Mouse (Mus musculus) kidney, embryonic 16.5 days (tissue): ENCODE data around the gene Srms. TPM values are rescaled to one million over a fixed set of nuclear protein-coding genes. Genes with fewer than 3 reads are reported as not detected.

Source experiments
- ATAC-seq: fragments of 200-750 bp; cut with Nextera tagmentation; 2 replicates; pipeline ENCODE4 v1.8.0; 2017; ENCODE audit warnings: moderate TSS enrichment; ENCODE audit not compliant: low FRiP score, low TSS enrichment
- H3K27ac ChIP-seq: fragments of 300-500 bp; sonication (generic); 2 replicates; pipeline ENCODE4 v1.5.1; 2014; ENCODE audit warnings: low read length
- H3K27me3 ChIP-seq: fragments of 300-500 bp; sonication (generic); 2 replicates; pipeline ENCODE4 v1.6.1; 2014; ENCODE audit warnings: low read length, control low read depth, mixed read lengths; ENCODE audit not compliant: insufficient read depth
- H3K36me3 ChIP-seq: fragments of 300-500 bp; sonication (generic); 2 replicates; pipeline ENCODE4 v1.6.1; 2014; ENCODE audit warnings: low read length, control low read depth, mixed read lengths; ENCODE audit not compliant: insufficient read depth
- H3K4me1 ChIP-seq: fragments of 300-500 bp; sonication (generic); 2 replicates; pipeline ENCODE4 v1.6.1; 2014; ENCODE audit warnings: low read length, control low read depth, mixed read lengths; ENCODE audit not compliant: insufficient read depth
- H3K4me2 ChIP-seq: fragments of 300-500 bp; sonication (generic); replicated peaks from 2 replicates; pipeline ENCODE4 v1.6.1; 2014; ENCODE audit warnings: low read depth, low read length
- H3K4me3 ChIP-seq: fragments of 300-500 bp; sonication (generic); 2 replicates; pipeline ENCODE4 v1.5.1; 2014; ENCODE audit warnings: mild to moderate bottlenecking, low read length
- H3K9ac ChIP-seq: fragments of 300-500 bp; sonication (generic); replicated peaks from 2 replicates; pipeline ENCODE4 v1.6.1; 2014; ENCODE audit warnings: low read length
- H3K9me3 ChIP-seq: fragments of 300-500 bp; sonication (generic); 2 replicates; pipeline ENCODE4 v1.6.1; 2016; ENCODE audit warnings: low read length, control low read depth
- WGBS: fragments of 180-500 bp; shearing (Covaris S2); extraction: QIAGEN DNeasy Blood & Tissue Kit; methylation state at CpG from one replicate; pipeline ENCODE4 v1.1.7; 2014; 5-methylcytosine and 5-hydroxymethylcytosine counted together
- polyA plus RNA-seq: library from polyadenylated mRNA; unstranded; fragments of >200 nt; fragmentation: Nextera tagmentation; extraction: Ambion mirVana; gene quantifications from 2 replicates; pipeline ENCODE4 v1.2.1, GENCODE M21; 2015

Gene Srms
- polyA plus RNA-seq, 1 experiment from 2014 or later, result 0.25 TPM

DNA sequence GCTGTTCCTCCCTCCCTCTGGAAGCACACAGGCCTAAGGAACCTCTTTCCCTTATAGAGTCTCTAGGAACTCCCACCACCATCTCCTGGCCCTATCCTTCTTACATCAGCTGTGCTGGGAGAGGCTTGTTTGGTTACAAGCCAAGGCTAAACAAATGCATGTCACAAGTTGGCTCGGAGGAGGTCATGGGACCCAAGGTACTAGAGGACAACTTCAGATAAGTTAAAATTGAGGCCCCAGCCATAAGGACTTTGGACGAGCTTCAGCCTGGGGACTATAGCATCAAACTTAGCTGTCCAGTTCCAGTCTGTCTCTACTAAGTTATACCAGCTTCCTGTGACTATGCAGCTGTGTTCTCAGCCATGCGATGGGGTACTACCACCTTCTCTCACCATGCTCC is 14.1 kb upstream of the Srms start:
- no peak overlapping the region for H3K4me2 ChIP-seq
- H3K4me3 ChIP-seq, result no peak overlapping the region
- H3K27me3 ChIP-seq, result no peaks in the 10 kb centered on the region
- ATAC-seq, result no peak
- no peaks in the 10 kb centered on the region for H3K36me3 ChIP-seq
- no peak overlapping the region for H3K9ac ChIP-seq
- H3K27ac ChIP-seq, result no peak overlapping the region
- no peaks in the 10 kb centered on the region for H3K9me3 ChIP-seq
- 90% methylated on average over 3 of the region's 3 CpGs for WGBS
- no peaks in the 10 kb centered on the region for H3K4me1 ChIP-seq

DNA sequence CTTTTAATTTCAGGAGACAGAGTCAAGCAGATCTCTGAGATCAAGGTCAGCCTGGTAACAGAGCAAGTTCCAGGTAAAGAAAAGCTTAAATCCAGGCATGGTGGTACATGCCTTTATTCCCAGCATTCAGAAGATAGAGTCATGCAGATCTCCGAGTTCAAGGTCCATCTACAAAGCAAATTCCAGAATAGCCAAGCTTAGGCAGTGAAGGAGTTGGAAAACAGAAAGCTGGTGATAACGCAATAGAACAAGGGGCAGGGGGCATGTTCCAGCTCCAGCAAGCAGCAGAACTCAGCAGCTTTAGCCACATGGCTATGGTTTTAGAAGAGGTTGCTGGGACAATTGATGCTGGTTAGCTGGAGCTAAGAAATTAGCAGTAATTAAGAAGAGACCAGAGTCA is 12.0 kb upstream of the Srms start:
- Histone ChIP-seq H3K9me3 (no peaks in the 10 kb centered on the region), H3K9ac (no peak overlapping the region), H3K27ac (no peak overlapping the region), H3K4me1 (peaks cover 6% of the 10 kb centered on the region), H3K27me3 (no peaks in the 10 kb centered on the region), H3K4me2 (no peak overlapping the region), H3K4me3 (no peak overlapping the region), H3K36me3 (no peaks in the 10 kb centered on the region)
- ATAC-seq, result no peak
- WGBS, result 95% methylated on average over 2 of the region's 2 CpGs

DNA sequence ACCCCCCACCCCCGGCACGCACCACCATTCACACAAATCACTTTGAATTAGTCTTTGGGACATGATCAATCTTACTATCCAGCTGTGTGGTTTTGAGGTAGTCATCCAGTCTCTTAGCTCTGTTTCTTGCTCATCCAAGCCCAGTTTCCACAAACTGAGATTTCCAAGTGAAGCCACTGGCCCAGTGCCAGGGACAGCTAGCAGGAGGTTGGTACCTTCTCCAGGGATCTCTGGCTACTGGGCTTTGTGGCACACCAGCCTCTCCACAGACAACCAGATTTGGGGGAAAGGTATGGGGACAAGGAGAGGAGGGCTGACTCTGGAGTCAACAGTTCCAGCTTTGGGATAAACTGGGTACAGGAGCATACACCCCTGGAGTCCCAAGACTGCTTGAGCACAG is 7.4 kb upstream of the Srms start:
- no peak for ATAC-seq
- H3K27ac ChIP-seq, result peak overlapping the region; percentile 89
- 26% methylated on average over 2 of the region's 2 CpGs for WGBS
- H3K27me3 ChIP-seq, result no peaks in the 10 kb centered on the region
- peak overlapping the region; percentile 58 for H3K9ac ChIP-seq
- no peaks in the 10 kb centered on the region for H3K9me3 ChIP-seq
- peaks cover 16% of the 10 kb centered on the region for H3K4me1 ChIP-seq
- H3K4me2 ChIP-seq, result peak overlapping the region; percentile 69
- peak overlapping the region; percentile 43 for H3K4me3 ChIP-seq
- no peaks in the 10 kb centered on the region for H3K36me3 ChIP-seq

DNA sequence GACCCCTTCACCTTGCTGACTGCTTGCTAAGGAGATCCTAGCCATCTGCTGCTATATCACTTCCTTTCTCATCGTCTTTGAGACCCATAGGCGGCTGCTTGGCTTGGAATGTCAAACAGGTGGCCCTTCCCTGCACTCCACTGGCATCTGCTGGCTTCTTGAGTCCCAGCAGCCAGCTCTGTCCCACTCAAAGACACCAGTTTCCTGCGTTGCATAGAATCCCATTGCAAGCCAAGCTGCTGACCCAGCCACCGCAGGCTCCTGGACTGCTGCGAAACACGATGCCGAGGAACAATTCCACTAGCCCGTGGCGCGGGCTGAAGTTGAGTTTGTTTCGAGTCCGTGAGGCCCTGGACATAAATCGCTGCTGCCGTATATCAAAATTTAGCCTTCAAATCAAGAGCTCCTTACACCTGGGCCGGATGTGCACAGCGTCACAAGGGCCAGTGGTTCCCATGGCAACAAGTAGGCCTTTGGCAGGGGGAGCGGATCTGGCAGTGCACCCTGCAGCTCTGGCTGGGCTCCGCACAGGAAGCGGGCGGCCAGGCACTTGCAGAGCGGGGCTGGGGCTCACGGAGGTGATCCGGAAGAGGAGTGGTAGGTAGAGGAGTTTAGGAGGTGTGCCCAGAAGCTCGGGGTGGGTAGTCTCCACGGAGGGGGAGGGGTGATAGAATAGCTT is 6.7 kb upstream of the Srms start, which contains the start of gene Fndc11:
Gene Fndc11 (plus strand): TSS at position 476 of the 679 bp plus-strand sequence.
- peaks cover 16% of the 10 kb centered on the region for H3K4me1 ChIP-seq
- no peaks in the 10 kb centered on the region for H3K27me3 ChIP-seq
- under 1% methylated on average over 25 of the region's 25 CpGs for WGBS
- no peaks in the 10 kb centered on the region for H3K9me3 ChIP-seq
- H3K4me2 ChIP-seq, result peak within 1 kb of the TSS; percentile 69
- peak within 1 kb of the TSS; percentile 43 for H3K4me3 ChIP-seq
- peak; percentile 94 for ATAC-seq
- H3K27ac ChIP-seq, result peak within 1 kb of the TSS; percentile 89
- no peaks in the 10 kb centered on the region for H3K36me3 ChIP-seq
- peak within 1 kb of the TSS; percentile 58 for H3K9ac ChIP-seq

DNA sequence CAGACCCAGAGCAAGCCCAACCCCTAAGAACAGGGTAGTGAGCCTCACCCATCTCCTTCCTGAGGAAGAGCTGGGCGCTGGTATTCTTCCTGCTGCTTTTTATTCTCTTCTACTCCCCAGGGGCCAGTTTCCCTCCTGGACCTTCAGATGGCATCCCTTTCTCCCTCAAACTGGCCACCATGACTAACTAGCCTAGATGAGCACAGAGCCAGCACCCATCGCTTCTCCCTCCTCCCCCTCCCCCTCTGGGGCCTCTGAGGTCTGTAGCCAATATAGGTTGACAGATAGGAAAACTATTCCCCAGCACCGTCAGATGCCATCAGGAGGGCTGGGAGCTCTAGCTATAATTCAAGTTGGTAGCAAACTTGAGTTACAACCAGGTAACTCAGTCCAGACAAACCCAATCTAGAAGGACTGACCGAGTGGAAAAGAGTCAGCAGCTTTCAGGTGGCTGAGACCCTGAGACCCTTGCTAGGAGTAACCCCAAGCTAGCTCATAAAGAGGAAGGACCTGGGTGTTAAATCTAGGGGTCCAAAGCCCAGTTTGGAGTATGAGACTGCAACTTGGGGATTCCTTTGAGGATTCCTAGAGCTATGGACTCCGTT is 6.0 kb upstream of the Srms start:
- 46% methylated on average over 5 of the region's 5 CpGs for WGBS
- no peaks in the 10 kb centered on the region for H3K9me3 ChIP-seq
- H3K36me3 ChIP-seq, result no peaks in the 10 kb centered on the region
- peaks cover 16% of the 10 kb centered on the region for H3K4me1 ChIP-seq
- peak overlapping the region; percentile 43; the same call in 1 of the 2 replicates for H3K4me3 ChIP-seq
- H3K27ac ChIP-seq, result peak overlapping the region; percentile 89
- peak overlapping the region; percentile 69 for H3K4me2 ChIP-seq
- peaks cover under 1% of the 10 kb centered on the region; the same call in 1 of the 2 replicates for H3K27me3 ChIP-seq
- no peak overlapping the region for H3K9ac ChIP-seq
- ATAC-seq, result no peak

DNA sequence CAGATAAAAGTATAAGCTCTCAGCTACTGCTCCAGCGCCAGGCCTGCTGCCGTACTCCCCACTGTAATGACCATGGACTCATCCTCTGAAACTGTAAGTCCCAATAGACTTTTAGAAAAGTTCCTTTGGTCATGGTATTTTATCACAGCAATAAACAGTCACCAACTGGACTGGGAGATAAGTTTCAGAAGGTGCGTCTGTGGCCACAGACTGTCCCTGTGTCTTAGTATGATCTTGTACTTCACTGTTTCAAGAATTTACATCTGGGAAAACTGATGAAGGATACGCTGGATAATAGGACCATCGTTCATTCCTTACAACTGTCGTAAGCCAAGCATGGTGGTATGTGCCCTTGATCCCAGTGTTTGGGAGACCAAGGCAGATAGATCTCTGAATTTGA is 3.1 kb upstream of the Srms start:
- Histone ChIP-seq H3K4me1 (peaks cover 27% of the 10 kb centered on the region), H3K36me3 (no peaks in the 10 kb centered on the region), H3K9ac (no peak overlapping the region), H3K27ac (no peak overlapping the region), H3K4me3 (no peak overlapping the region), H3K4me2 (no peak overlapping the region), H3K9me3 (no peaks in the 10 kb centered on the region), H3K27me3 (peaks cover 30% of the 10 kb centered on the region)
- ATAC-seq, result no peak
- 87% methylated on average over 6 of the region's 6 CpGs for WGBS

DNA sequence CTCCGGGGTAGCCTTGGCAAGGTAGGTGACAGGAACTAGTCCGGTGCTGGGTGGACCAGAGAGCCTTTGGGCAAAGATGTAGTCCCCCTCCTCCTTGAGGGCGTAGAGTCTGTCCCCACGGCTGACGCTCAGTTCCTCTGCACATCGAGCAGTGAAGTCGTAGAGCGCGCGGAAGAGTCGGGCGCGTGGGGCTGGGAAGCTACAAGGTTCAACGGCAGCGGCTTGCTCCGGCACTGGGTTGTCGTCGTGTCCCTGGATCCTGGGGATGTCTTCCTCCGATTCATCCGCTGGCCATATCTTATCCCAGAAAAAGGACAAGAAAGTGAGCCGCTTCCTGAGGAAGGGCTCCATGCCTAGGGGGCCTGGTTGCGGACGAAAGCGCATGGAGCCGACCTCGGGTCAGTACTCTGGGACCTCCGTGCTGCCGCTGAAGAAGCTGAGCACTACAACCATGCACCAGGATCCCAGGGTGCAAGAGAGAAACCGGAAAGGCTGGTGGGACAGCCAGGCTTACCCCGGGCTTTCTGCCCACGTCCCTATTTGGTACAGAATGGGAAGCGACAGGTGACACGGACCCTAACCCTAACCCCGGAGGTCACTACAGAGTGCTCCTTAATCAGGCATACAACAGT is 480 bp downstream of the Srms start:
- H3K9me3 ChIP-seq, result no peaks in the 10 kb centered on the region
- H3K27me3 ChIP-seq, result peaks cover 32% of the 10 kb centered on the region
- H3K4me1 ChIP-seq, result peaks cover 11% of the 10 kb centered on the region; the same call in 1 of the 2 replicates
- H3K27ac ChIP-seq, result no peak overlapping the region
- ATAC-seq, result 0 out of 2 replicates have a peak, but pooled peaks have one; percentile 47
- H3K4me3 ChIP-seq, result peak overlapping the region; percentile 46
- 2% methylated on average over 34 of the region's 34 CpGs for WGBS
- H3K36me3 ChIP-seq, result no peaks in the 10 kb centered on the region
- peak overlapping the region; percentile 69 for H3K4me2 ChIP-seq
- H3K9ac ChIP-seq, result peak overlapping the region; percentile 46

DNA sequence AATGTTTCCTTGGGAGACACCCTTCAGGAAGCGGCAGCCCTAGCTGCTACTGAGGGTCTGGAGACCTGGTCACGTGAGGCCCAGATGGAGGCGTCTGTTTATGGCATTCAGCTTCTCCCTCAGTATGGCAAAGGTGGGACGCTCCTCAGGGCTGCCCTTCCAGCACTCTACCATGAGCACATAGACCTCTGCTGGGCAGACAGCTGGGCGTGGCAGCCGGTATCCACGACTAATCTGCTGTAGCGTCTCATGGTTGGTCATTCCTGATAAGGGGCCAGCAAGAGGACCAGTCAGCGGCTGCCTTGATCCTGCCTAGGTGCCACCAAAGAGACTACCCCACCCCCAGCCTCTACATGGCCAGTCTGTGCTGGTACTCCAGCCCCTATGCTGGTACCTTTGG is 6.9 kb downstream of the Srms start:
- H3K9ac ChIP-seq, result no peak overlapping the region
- H3K36me3 ChIP-seq, result no peaks in the 10 kb centered on the region
- no peak overlapping the region for H3K27ac ChIP-seq
- H3K4me2 ChIP-seq, result no peak overlapping the region
- 0 out of 2 replicates have a peak, but pooled peaks cover 3% of the 10 kb centered on the region for H3K27me3 ChIP-seq
- no peak overlapping the region for H3K4me3 ChIP-seq
- no peaks in the 10 kb centered on the region for H3K4me1 ChIP-seq
- 76% methylated on average over 9 of the region's 9 CpGs for WGBS
- H3K9me3 ChIP-seq, result no peaks in the 10 kb centered on the region
- no peak for ATAC-seq

DNA sequence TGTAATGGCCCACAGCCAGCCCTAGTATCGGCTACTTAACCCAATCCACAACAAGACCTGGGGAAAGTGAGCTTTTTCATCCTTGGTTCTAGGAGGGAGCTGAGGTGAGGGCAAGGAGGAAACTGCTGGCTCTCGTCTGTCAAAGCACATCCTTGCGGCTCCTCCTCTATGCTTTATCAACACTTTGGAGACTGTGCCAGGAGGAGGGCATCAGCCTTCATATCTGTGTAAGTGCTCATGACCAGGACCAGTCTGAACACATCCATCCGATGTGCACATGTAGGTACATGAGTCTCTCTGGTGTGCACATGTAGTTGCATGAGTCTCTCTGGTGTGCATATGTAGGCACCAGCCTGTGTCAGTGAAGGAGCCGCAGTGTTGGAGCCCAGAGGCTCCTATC is 7.3 kb downstream of the Srms start:
- Histone ChIP-seq H3K27ac (no peak overlapping the region), H3K4me2 (no peak overlapping the region), H3K9ac (no peak overlapping the region), H3K4me3 (no peak overlapping the region), H3K36me3 (no peaks in the 10 kb centered on the region), H3K4me1 (no peaks in the 10 kb centered on the region), H3K27me3 (no peaks in the 10 kb centered on the region), H3K9me3 (no peaks in the 10 kb centered on the region)
- no peak for ATAC-seq
- 79% methylated on average over 5 of the region's 5 CpGs for WGBS

DNA sequence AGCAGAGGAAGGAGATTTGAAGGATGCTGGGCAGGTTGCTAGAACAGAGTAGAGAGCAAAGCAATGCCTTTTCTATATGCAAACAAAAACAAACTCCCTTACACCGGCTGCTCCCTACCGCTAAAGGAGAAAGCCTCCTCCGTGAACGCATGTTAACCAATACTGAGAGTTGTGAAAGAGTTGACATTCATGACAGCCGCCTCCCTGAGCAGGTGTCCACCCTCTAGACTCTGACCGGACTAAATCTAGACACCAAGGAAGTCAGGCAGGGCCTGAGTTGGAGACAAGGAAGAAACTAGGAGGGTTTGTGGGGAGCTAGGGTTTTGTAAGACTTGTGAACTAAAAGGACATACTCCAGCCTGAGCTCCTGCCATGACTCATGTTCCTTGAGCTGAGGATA is 10.1 kb downstream of the Srms start:
- no peak overlapping the region for H3K27ac ChIP-seq
- no peaks in the 10 kb centered on the region for H3K9me3 ChIP-seq
- H3K9ac ChIP-seq, result no peak overlapping the region
- no peaks in the 10 kb centered on the region for H3K27me3 ChIP-seq
- H3K4me1 ChIP-seq, result no peaks in the 10 kb centered on the region
- no peak overlapping the region for H3K4me3 ChIP-seq
- no peak overlapping the region for H3K4me2 ChIP-seq
- 63% methylated on average over 6 of the region's 6 CpGs for WGBS
- no peaks in the 10 kb centered on the region for H3K36me3 ChIP-seq
- no peak for ATAC-seq
